Mouse (Mus musculus) liver, adult 2 months (tissue): ENCODE data around the gene Slc5a5. TPM values are rescaled to one million over a fixed set of nuclear protein-coding genes. Genes with fewer than 3 reads are reported as not detected.

ENCODE experiments used
- DNase-seq: peaks from one replicate; pipeline ENCODE4 v3.0.0-alpha.2; 2011; ENCODE audit warnings: low read depth, low spot score; ENCODE audit errors: extremely low read depth
- H3K27ac ChIP-seq: fragments of 200-500 bp; replicated peaks from 2 replicates; pipeline ENCODE4 v1.5.1; 2012; ENCODE audit warnings: low read depth, mild to moderate bottlenecking, control low read depth, inconsistent platforms, low read length; ENCODE audit not compliant: insufficient read depth
- H3K27me3 ChIP-seq: fragments of 200-500 bp; 2 replicates; pipeline ENCODE4 v1.6.1; 2012; ENCODE audit warnings: mild to moderate bottlenecking, moderate library complexity, low read length, inconsistent platforms; ENCODE audit not compliant: control insufficient read depth, insufficient read depth
- H3K36me3 ChIP-seq: fragments of 200-500 bp; 2 replicates; pipeline ENCODE4 v1.6.1; 2012; ENCODE audit warnings: low read length, inconsistent platforms; ENCODE audit not compliant: control insufficient read depth, insufficient read depth
- H3K4me1 ChIP-seq: fragments of 200-500 bp; 2 replicates; pipeline ENCODE4 v1.6.1; 2011; ENCODE audit warnings: low read length; ENCODE audit not compliant: control insufficient read depth, insufficient read depth
- H3K4me3 ChIP-seq: fragments of 200-500 bp; 2 replicates; pipeline ENCODE4 v1.5.1; 2011; ENCODE audit warnings: low read depth, mild to moderate bottlenecking, control low read depth, low read length, moderate library complexity; ENCODE audit not compliant: insufficient read depth
- H3K79me2 ChIP-seq: fragments of 200-500 bp; 2 replicates; pipeline ENCODE4 v1.6.1; 2012; ENCODE audit warnings: inconsistent platforms, mild to moderate bottlenecking, low read length, moderate library complexity; ENCODE audit not compliant: control insufficient read depth, insufficient read depth
- H3K9ac ChIP-seq: fragments of 200-500 bp; 2 replicates; pipeline ENCODE4 v1.6.1; 2012; ENCODE audit warnings: low read depth, mild to moderate bottlenecking, control low read depth, inconsistent platforms, low read length
- CTCF ChIP-seq: fragments of 200-500 bp; IDR thresholded peaks from 2 replicates; pipeline ENCODE4 v1.5.1; 2011; ENCODE audit warnings: low read depth, low read length, control low read depth
- POLR2A ChIP-seq: fragments of 200-500 bp; IDR thresholded peaks from 2 replicates; pipeline ENCODE4 v1.6.1; 2011; ENCODE audit warnings: low read length, control low read depth; ENCODE audit not compliant: insufficient read depth; ENCODE audit errors: extremely low read depth
- WGBS: fragments of 180-500 bp; shearing (Covaris S2); methylation state at CpG from one replicate; pipeline ENCODE4 v1.1.7; 2018; 5-methylcytosine and 5-hydroxymethylcytosine counted together
- polyA plus RNA-seq: library from polyadenylated mRNA; depleted of rRNA; stranded (reverse); fragments of >200 nt; gene quantifications from 2 replicates; pipeline ENCODE4 v1.2.3, GENCODE M21; 2012
- total RNA-seq: library from RNA; depleted of rRNA; stranded (reverse); fragments of >200 nt; gene quantifications from 2 replicates; pipeline ENCODE4 v1.2.3, GENCODE M21; 2014

The Slc5a5 gene
- total and polyA plus RNA-seq, 2 experiments = not detected

DNA sequence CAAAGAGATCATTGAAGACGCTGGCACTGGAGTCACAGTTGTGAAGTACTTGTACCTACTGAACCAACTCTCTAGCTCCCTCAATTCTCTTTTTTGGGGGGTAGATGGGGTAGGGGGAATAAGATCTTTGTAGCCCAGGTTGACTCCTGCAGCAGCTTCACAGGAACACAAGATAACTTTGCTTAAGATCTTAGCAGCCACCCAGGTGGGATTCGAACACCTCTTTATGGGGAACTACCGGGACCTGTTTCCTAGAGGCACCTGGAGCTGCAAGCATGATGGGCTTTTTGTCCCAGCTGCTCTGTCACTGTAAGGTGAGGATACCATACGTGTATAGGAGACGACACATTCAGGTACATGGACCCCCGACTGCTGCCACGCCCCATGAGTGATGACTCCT lies 26.0 kb downstream of the Slc5a5 start:
- H3K4me3 ChIP-seq = no peak overlapping the region
- TF ChIP-seq CTCF (no peak), POLR2A (no peak)
- no peak overlapping the region for H3K9ac ChIP-seq
- WGBS = 89% methylated on average over 7 of the region's 7 CpGs
- peaks cover 8% of the 10 kb centered on the region; the same call in 1 of the 2 replicates for H3K4me1 ChIP-seq
- DNase-seq = no peak
- H3K36me3 ChIP-seq = no peaks in the 10 kb centered on the region
- peaks cover 15% of the 10 kb centered on the region for H3K27me3 ChIP-seq
- H3K79me2 ChIP-seq = no peaks in the 10 kb centered on the region
- H3K27ac ChIP-seq = no peak overlapping the region

DNA sequence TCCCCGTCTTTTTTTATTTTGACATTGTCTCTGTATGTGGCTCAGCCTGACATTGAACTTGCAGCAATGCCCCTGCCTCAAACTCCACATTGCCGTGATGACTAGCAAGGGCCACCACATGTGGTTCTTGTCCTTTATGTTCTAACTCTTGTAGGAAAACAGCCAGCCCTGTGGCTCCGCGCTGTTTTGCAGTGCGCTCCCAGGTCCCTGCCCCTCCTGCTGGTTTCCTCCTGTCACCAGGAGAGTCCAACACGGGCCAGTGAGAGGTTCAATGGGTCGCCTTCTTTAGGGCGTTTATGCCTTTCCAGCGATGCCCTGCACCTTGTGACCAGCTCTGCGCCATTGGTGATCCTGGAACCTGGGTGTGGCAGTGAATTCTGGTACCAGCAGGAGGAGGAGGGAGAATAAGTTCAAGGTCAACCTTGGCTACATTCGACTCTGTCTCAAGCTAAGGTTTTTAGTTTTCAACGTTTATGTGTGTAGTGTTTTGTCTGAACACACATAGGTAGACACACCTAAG lies 26.5 kb downstream of the Slc5a5 start:
- Histone ChIP-seq H3K36me3 (no peaks in the 10 kb centered on the region), H3K27ac (no peak overlapping the region), H3K9ac (no peak overlapping the region), H3K4me3 (0 out of 2 replicates have a peak overlapping the region, but pooled peaks have one; percentile 1), H3K79me2 (no peaks in the 10 kb centered on the region), H3K27me3 (peaks cover 15% of the 10 kb centered on the region), H3K4me1 (peaks cover 8% of the 10 kb centered on the region; the same call in 1 of the 2 replicates)
- 8% methylated on average over 12 of the region's 12 CpGs for WGBS
- DNase-seq = no peak
- TF ChIP-seq POLR2A (no peak), CTCF (no peak)

DNA sequence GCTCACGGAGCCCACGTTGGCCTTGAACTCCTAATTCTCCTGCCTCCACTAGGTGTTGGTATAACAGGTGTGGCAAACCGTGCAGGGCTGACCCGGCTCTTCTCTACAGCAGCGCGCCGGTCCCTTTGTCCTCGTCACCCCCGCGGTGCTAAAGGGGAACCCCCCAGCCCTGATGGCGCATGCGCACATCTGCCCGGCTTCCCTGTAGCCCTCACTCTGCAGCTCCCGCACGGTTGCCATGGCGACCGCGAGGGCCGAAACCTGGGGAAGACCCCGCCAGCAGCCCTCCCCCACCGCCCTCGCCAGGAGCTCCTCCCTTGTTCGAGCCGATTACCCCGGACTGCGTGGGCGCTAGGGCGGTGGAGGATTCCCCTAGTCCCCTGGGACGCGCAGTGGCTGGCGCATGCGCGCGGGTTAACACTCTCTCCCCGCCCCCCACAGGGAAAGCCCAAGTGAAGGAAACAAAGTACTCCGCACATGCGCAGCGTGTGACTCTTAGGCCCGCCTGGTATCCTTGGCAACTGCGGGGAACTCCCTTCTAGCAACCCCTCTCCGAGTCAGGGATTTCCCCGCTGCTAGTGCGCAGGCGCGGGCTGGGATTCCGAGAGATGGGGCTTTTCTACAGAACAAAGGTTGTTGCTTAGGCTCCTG lies 27.1 kb downstream of the Slc5a5 start:
- Histone ChIP-seq H3K27me3 (peaks cover 15% of the 10 kb centered on the region), H3K27ac (no peak overlapping the region), H3K4me1 (peaks cover 8% of the 10 kb centered on the region; the same call in 1 of the 2 replicates), H3K36me3 (no peaks in the 10 kb centered on the region), H3K79me2 (no peaks in the 10 kb centered on the region), H3K9ac (peak overlapping the region; percentile 70), H3K4me3 (peak overlapping the region; percentile 88)
- DNase-seq = peak; percentile 89
- WGBS = under 1% methylated on average over 46 of the region's 46 CpGs
- 0 out of 2 replicates have a peak, but pooled peaks have one; percentile 24 for TF ChIP-seq POLR2A
- TF ChIP-seq CTCF = no peak

DNA sequence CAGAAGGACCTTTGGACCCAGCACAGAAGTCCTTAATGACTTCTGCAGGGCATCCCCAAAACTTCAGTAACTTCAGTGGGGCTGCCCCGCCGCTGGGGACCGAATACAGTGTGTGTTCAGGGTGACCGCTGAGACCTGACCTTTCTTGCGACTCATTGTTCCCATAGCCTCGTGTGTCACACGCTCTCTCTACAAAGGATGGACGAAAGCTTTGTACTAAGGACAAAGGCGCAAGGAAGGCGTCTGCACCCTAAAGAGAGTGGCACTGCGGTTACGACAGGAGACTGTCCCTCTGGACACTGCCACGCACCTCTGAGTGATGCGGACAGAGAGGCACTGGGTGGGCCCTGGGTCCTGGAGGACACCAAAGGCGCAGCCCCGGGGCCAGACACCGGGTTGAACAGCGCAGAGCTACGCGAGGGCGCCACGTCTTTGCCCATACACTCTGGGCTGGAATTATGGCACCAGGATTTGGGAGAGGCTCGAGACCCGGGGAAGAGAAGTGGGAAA lies 27.8 kb downstream of the Slc5a5 start:
- H3K27me3 ChIP-seq = peaks cover 15% of the 10 kb centered on the region
- WGBS = 5% methylated on average over 24 of the region's 24 CpGs

DNA sequence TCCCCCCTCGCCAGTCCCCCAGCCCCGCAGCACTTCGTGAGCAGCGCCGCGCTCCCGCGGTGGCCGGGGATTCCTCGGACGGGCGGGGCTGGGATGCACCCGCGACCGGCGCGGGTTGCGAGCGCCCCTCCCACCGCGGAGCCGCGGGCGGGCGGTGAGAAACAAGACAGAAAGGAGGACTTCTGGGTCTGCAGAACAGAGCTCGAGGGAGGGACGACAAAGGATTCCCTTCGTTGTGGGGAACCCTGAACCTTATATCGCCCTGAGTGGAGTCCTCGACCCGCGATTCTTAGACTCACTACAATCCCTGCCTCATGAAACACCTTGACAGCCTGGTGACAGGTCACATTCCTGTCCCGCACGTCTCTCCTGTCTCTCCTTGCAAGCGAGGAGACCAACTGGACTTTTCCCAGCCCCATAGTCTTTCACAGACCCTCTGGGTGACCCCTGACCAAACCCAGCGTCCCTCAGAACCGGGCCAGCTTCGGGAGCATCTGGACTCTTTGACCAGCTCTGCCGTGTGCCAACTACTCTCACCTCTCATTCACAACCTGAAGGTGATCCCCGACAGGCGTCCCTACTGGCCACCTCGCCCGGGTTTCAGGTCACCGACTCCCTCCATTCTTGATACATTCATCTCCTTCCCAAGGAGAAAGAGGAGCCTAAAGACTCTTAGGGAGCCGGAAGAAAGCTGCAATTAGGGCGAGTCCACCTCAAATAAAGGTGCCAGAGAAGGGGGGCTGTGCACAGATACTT lies 28.4 kb downstream of the Slc5a5 start:
- WGBS = under 1% methylated on average over 45 of the region's 46 CpGs
- DNase-seq = no peak
- Histone ChIP-seq H3K4me3 (peak overlapping the region; percentile 27; the same call in 1 of the 2 replicates), H3K36me3 (no peaks in the 10 kb centered on the region), H3K9ac (no peak overlapping the region), H3K27ac (no peak overlapping the region), H3K4me1 (peaks cover 8% of the 10 kb centered on the region; the same call in 1 of the 2 replicates), H3K79me2 (no peaks in the 10 kb centered on the region), H3K27me3 (peaks cover 15% of the 10 kb centered on the region)
- TF ChIP-seq POLR2A (no peak), CTCF (no peak)

More for the DNA sequence above, 27.8 kb downstream of the Slc5a5 start:
- Histone ChIP-seq H3K79me2 (no peaks in the 10 kb centered on the region), H3K4me3 (peak overlapping the region; percentile 27), H3K36me3 (no peaks in the 10 kb centered on the region), H3K4me1 (peaks cover 8% of the 10 kb centered on the region; the same call in 1 of the 2 replicates), H3K9ac (peak overlapping the region; percentile 70), H3K27ac (no peak overlapping the region)
- DNase-seq = no peak
- TF ChIP-seq CTCF (no peak), POLR2A (no peak)
